Mouse (Mus musculus) intestine, embryonic 16.5 days (tissue): ENCODE measurements around the gene Utp11. TPM values are rescaled to one million over a fixed set of nuclear protein-coding genes. Genes with fewer than 3 reads are reported as not detected.

Experiments used
- ATAC-seq: fragments of 200-750 bp; cut with Nextera tagmentation; 2 replicates; pipeline ENCODE4 v1.8.0; 2017; ENCODE audit warnings: moderate TSS enrichment, moderate library complexity
- H3K27ac ChIP-seq: fragments of 300-500 bp; sonication (generic); 2 replicates; pipeline ENCODE4 v1.5.1; 2014; ENCODE audit warnings: mild to moderate bottlenecking, low read length
- H3K27me3 ChIP-seq: fragments of 300-500 bp; sonication (generic); replicated peaks from 2 replicates; pipeline ENCODE4 v1.6.1; 2014; ENCODE audit warnings: low read length, control low read depth, mixed read lengths; ENCODE audit not compliant: control insufficient read depth, insufficient read depth
- H3K36me3 ChIP-seq: fragments of 300-500 bp; sonication (generic); 2 replicates; pipeline ENCODE4 v1.6.1; 2014; ENCODE audit warnings: low read length, control low read depth; ENCODE audit not compliant: control insufficient read depth, insufficient read depth
- H3K4me1 ChIP-seq: fragments of 300-500 bp; sonication (generic); 2 replicates; pipeline ENCODE4 v1.6.1; 2014; ENCODE audit warnings: low read length, control low read depth, mixed read lengths; ENCODE audit not compliant: control insufficient read depth, insufficient read depth
- H3K4me2 ChIP-seq: fragments of 300-500 bp; sonication (generic); 2 replicates; pipeline ENCODE4 v1.6.1; 2014; ENCODE audit warnings: low read depth, low read length, control low read depth
- H3K4me3 ChIP-seq: fragments of 300-500 bp; sonication (generic); 2 replicates; pipeline ENCODE4 v1.5.1; 2014; ENCODE audit warnings: mild to moderate bottlenecking, low read length
- H3K9ac ChIP-seq: fragments of 300-500 bp; sonication (generic); 2 replicates; pipeline ENCODE4 v1.6.1; 2014; ENCODE audit warnings: low read depth, low read length
- H3K9me3 ChIP-seq: fragments of 300-500 bp; sonication (generic); 2 replicates; pipeline ENCODE4 v1.6.1; 2016; ENCODE audit warnings: low read length, control low read depth; ENCODE audit not compliant: control insufficient read depth
- WGBS: fragments of 180-500 bp; shearing (Covaris S2); extraction: QIAGEN DNeasy Blood & Tissue Kit; methylation state at CpG from one replicate; pipeline ENCODE4 v1.1.7; 2014; 5-methylcytosine and 5-hydroxymethylcytosine counted together
- polyA plus RNA-seq: library from polyadenylated mRNA; unstranded; fragments of >200 nt; fragmentation: Nextera tagmentation; extraction: Ambion mirVana; gene quantifications from 2 replicates; pipeline ENCODE4 v1.2.1, GENCODE M21; 2015

Utp11 gene
- polyA plus RNA-seq, 1 experiment from 2014 or later: 58.6 TPM

DNA sequence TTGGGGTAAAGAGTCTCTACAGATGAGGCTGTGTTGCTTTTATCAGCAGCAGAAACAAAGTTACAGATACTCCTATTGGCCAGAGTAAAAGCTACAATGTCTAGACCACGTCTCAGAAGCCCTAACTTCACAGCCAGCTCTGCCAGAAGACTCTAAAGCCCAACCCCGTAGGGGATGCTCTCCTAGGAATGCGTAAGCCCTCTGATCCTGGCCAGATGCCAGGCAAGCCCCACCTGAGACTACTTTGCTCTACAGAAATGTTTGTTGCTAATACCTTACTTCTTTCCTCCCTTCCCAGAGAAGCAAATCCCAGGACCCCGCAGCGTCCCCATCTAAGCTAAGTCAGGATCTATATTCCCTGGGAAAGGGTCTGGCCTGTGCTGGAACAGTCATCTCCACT, 45.5 kb downstream of the Utp11 start:
- 50% methylated on average over 5 of the region's 5 CpGs for WGBS
- Histone ChIP-seq H3K4me1 (peaks cover 7% of the 10 kb centered on the region; the same call in 1 of the 2 replicates), H3K4me3 (no peak overlapping the region), H3K9ac (no peak overlapping the region), H3K36me3 (no peaks in the 10 kb centered on the region), H3K9me3 (no peaks in the 10 kb centered on the region), H3K4me2 (no peak overlapping the region), H3K27me3 (peaks cover 8% of the 10 kb centered on the region), H3K27ac (no peak overlapping the region)
- ATAC-seq: no peak

DNA sequence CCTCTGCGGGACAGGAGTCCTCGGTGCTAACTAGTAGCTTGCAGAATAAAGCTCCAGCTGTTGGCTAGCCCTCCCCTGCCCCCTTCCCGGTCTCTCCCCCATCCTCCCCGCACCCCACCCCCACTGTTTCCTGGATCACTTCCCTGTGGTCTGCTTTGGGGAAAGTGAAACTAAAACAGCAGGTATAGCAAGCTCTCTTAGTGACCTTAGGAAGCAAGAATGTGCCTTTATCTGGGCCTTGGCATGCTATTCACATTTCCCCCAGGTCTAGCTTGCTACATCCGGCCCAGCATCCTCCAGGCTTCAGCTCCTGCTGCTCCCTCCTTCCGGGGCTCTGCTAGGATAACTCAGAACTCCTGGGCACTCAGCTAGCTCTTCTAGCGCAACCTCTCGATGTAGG, 46.8 kb downstream of the Utp11 start:
- peak; percentile 48; the same call in 1 of the 2 replicates for ATAC-seq

DNA sequence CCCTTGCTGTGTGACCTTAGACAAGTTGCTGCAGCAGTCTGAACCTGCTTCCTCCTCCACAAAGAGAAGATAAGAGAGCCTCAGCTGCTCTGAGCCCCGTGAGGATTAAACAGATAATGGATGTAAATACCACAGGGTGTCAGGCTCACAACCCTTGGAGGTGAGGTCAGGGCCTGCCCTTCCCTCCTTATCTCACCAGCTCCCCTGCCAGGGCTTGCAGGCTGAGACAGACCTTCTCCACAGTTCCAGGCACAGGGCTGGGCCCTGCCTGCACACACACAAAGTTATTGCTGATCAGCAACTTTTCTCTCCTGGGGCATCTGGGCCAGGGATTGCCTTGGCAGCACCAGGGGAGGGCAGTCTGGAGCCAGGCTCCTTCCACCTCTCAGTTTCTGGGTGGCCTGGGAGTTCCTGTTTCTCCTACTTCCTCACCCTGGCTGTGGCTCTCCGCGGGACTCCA, 48.4 kb downstream of the Utp11 start:
- Histone ChIP-seq H3K36me3 (no peaks in the 10 kb centered on the region), H3K27ac (no peak overlapping the region), H3K27me3 (peaks cover 9% of the 10 kb centered on the region; the same call in 1 of the 2 replicates), H3K9me3 (no peaks in the 10 kb centered on the region), H3K4me3 (no peak overlapping the region), H3K4me2 (no peak overlapping the region), H3K9ac (no peak overlapping the region), H3K4me1 (peaks cover 7% of the 10 kb centered on the region; the same call in 1 of the 2 replicates)
- WGBS: 16% methylated on average over 3 of the region's 3 CpGs
- ATAC-seq: peak; percentile 75

More for the DNA sequence above, 46.8 kb downstream of the Utp11 start:
- H3K27me3 ChIP-seq: peaks cover 5% of the 10 kb centered on the region; the same call in 1 of the 2 replicates
- no peaks in the 10 kb centered on the region for H3K36me3 ChIP-seq
- H3K27ac ChIP-seq: no peak overlapping the region
- no peaks in the 10 kb centered on the region for H3K9me3 ChIP-seq
- H3K9ac ChIP-seq: no peak overlapping the region; the same call in 1 of the 2 replicates
- WGBS: 13% methylated on average over 8 of the region's 8 CpGs
- peak overlapping the region; percentile 32 for H3K4me2 ChIP-seq
- peak overlapping the region; percentile 19; the same call in 1 of the 2 replicates for H3K4me3 ChIP-seq
- H3K4me1 ChIP-seq: peaks cover 7% of the 10 kb centered on the region; the same call in 1 of the 2 replicates

DNA sequence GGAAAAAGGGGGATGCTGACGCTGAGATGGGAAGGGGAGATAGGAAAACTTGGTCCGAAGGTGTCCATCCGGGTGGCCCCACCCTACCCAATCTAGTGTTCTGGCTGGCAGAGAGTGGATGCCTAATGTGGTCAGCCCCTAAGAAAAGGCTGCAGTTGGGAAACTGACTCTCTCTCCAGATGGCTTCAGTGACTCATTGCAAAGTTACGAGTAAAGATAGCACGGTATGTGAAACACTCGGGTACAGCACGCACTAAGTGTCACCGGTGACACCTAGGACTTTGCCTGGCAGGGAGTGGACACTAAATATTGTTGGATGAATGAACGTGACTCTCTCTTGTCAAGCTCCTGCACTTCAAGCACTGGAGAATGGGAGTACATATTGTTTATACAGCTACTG, 49.5 kb downstream of the Utp11 start:
- H3K4me2 ChIP-seq: no peak overlapping the region
- no peak for ATAC-seq
- H3K9me3 ChIP-seq: no peaks in the 10 kb centered on the region
- peaks cover 13% of the 10 kb centered on the region for H3K27me3 ChIP-seq
- 87% methylated on average over 9 of the region's 9 CpGs for WGBS
- no peak overlapping the region for H3K27ac ChIP-seq
- H3K4me3 ChIP-seq: no peak overlapping the region
- peaks cover 7% of the 10 kb centered on the region; the same call in 1 of the 2 replicates for H3K4me1 ChIP-seq
- H3K9ac ChIP-seq: no peak overlapping the region
- no peaks in the 10 kb centered on the region for H3K36me3 ChIP-seq

DNA sequence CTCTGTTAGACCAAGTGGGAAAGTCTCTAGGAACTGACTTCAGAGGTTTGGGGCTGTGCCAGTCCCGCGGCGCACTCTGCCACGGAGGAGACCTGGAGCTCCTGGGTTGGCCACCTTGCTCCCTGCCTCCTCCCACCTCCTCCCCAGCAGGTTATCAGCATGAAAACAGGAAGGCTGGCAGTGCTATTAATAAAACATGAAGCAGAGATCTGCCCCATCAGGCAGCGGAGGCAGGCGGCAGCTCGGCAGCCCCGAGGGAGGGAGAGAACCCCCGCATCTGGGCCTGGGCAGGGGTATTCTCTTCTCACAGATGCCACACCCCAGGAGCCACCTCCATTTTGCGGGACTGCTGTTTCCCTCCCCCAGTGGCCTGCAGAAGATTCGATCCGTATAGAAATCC, 53.7 kb downstream of the Utp11 start:
- 18% methylated on average over 12 of the region's 12 CpGs for WGBS
- Histone ChIP-seq H3K4me3 (no peak overlapping the region), H3K27ac (no peak overlapping the region), H3K36me3 (no peaks in the 10 kb centered on the region), H3K27me3 (peaks cover 11% of the 10 kb centered on the region), H3K4me2 (no peak overlapping the region), H3K9ac (no peak overlapping the region), H3K4me1 (no peaks in the 10 kb centered on the region), H3K9me3 (no peaks in the 10 kb centered on the region)
- ATAC-seq: no peak

DNA sequence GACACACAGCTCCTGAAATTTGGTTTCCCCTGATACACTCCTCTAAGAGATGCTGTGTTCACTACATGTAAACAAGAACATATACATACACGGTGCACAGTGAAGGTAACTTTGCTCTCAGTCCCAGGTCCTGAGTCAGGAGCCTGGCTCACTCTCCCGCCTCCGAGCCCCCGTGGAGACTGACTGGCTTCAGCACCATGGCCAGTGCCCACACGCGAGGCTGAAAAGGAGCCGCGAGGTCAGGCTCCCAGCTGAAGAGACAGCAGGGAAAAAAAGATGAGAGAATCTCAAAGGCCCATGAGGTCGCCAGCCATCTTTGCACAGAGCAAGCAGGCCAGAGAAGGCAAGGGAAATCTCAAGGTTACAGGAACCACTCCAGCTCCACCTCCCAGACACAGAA, 60.1 kb downstream of the Utp11 start:
- no peaks in the 10 kb centered on the region for H3K4me1 ChIP-seq
- no peak for ATAC-seq
- no peak overlapping the region for H3K27ac ChIP-seq
- H3K36me3 ChIP-seq: no peaks in the 10 kb centered on the region
- WGBS: 4% methylated on average over 9 of the region's 9 CpGs
- H3K9me3 ChIP-seq: no peaks in the 10 kb centered on the region
- H3K9ac ChIP-seq: no peak overlapping the region
- H3K27me3 ChIP-seq: no peaks in the 10 kb centered on the region
- no peak overlapping the region for H3K4me2 ChIP-seq
- no peak overlapping the region for H3K4me3 ChIP-seq

DNA sequence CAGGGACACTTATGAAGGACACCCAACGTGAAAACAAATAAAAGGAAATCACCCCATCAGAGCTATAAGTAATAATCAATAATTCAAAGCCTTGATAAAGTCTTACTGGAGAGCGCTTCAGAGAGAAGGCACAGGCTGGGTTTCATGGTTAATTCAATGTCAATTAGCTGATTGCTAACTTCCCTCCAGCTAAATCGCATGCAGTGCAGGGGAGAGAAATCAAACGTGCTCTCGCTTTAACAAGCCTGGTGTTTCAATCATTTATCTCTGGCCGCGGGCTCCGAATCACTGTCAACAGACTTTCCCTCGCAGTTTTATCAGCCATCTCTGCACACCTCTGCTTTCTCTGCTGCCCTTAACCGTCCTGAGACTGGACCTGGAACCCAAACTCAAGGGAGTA, 60.5 kb downstream of the Utp11 start:
- no peaks in the 10 kb centered on the region for H3K9me3 ChIP-seq
- H3K9ac ChIP-seq: no peak overlapping the region
- no peak overlapping the region for H3K27ac ChIP-seq
- no peak for ATAC-seq
- no peak overlapping the region for H3K4me2 ChIP-seq
- H3K4me3 ChIP-seq: no peak overlapping the region
- no peaks in the 10 kb centered on the region for H3K4me1 ChIP-seq
- H3K27me3 ChIP-seq: no peaks in the 10 kb centered on the region
- WGBS: 57% methylated on average over 10 of the region's 10 CpGs
- no peaks in the 10 kb centered on the region for H3K36me3 ChIP-seq

DNA sequence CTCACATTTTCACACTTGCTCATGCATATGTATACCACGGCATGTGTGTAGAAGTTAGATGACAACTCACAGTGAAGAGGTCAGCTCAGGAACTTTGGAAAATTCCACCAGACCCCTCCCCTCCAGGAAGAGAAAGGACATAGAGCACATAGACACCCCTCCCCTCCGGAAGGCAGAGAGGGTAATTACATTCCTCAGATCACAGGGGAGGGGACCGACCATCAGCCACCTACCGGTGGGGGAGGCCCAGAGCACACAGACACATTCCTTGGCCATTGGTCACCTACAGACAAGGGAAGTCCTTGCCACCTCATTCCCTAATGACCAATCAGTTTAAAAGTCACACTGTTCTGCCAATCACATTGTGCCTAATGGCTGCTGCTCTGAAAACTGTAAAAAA, 61.9 kb downstream of the Utp11 start:
- Histone ChIP-seq H3K4me2 (no peak overlapping the region), H3K9ac (no peak overlapping the region), H3K4me3 (no peak overlapping the region), H3K27ac (no peak overlapping the region), H3K27me3 (no peaks in the 10 kb centered on the region), H3K36me3 (no peaks in the 10 kb centered on the region), H3K9me3 (no peaks in the 10 kb centered on the region), H3K4me1 (no peaks in the 10 kb centered on the region)
- 49% methylated on average over 4 of the region's 4 CpGs for WGBS
- ATAC-seq: no peak
